Mouse (Mus musculus): ENCODE results near the gene Med8. TPM values are rescaled to one million over a fixed set of nuclear protein-coding genes. Genes with fewer than 3 reads are reported as not detected.

The Med8 gene
- total RNA-seq (2014; rRNA removed): 48.0 and 54.8 TPM in 2 replicates
- 90.1 and 95.7 TPM in 2 replicates for polyA plus RNA-seq (2015; fragmentation: Nextera tagmentation; extraction: Ambion mirVana)

GRCm38 (mm10) chr4:118409142-118409900 lies at the start of gene Med8, which contains the start of gene Szt2:
Gene Med8 (plus strand): TSS chr4:118409337.
Gene Szt2 (minus strand): TSS chr4:118409273.
- H3K27ac ChIP-seq (ENCODE audit: low read depth, low read length): peak within 1 kb of the TSS; percentile 67
- DNase-seq (ENCODE audit: low spot score): peak; percentile 95
- H3K4me1 ChIP-seq (ENCODE audit: insufficient read depth, low read length): peaks cover 7% of the 10 kb centered on the region
- peaks cover 30% of the 10 kb centered on the region for H3K36me3 ChIP-seq (ENCODE audit: insufficient read depth, low read length)
- H3K9ac ChIP-seq (replicated peaks; ENCODE audit: low read length, poor library complexity, severe bottlenecking): peak within 1 kb of the TSS; percentile 81
- ATAC-seq (ENCODE audit: low FRiP score): peak; percentile 94
- WGBS: under 1% methylated on average over 53 of the region's 53 CpGs
- no peaks in the 10 kb centered on the region for H3K9me3 ChIP-seq (ENCODE audit: low read length)
- peak within 1 kb of the TSS; percentile 79 for H3K4me2 ChIP-seq (ENCODE audit: low read depth, low read length, poor library complexity, severe bottlenecking)
- no peaks in the 10 kb centered on the region for H3K27me3 ChIP-seq (ENCODE audit: insufficient read depth, low read length)
- peak within 1 kb of the TSS; percentile 59 for H3K4me3 ChIP-seq (ENCODE audit: low read depth, low read length)
- no peak for TF ChIP-seq CTCF (IDR thresholded peaks at IDR 0.05)

GRCm38 (mm10) chr4:118359896-118360720 lies 49.0 kb upstream of the Med8 start:
- peak; percentile 73 for ATAC-seq (ENCODE audit: low FRiP score)
- TF ChIP-seq CTCF (IDR thresholded peaks at IDR 0.05): no peak
- 1% methylated on average over 54 of the region's 54 CpGs for WGBS

GRCm38 (mm10) chr4:118361451-118361850 lies 47.7 kb upstream of the Med8 start:
- Histone ChIP-seq H3K9me3 (ENCODE audit: low read length) (no peaks in the 10 kb centered on the region), H3K9ac (replicated peaks; ENCODE audit: low read length, poor library complexity, severe bottlenecking) (no peak overlapping the region), H3K4me3 (ENCODE audit: low read depth, low read length) (no peak overlapping the region), H3K27me3 (ENCODE audit: insufficient read depth, low read length) (no peaks in the 10 kb centered on the region), H3K4me2 (ENCODE audit: low read depth, low read length, poor library complexity, severe bottlenecking) (no peak overlapping the region), H3K36me3 (ENCODE audit: insufficient read depth, low read length) (peaks cover 45% of the 10 kb centered on the region), H3K27ac (ENCODE audit: low read depth, low read length) (no peak overlapping the region), H3K4me1 (ENCODE audit: insufficient read depth, low read length) (0 out of 2 replicates have a peak, but pooled peaks cover 3% of the 10 kb centered on the region)
- 83% methylated on average over 5 of the region's 5 CpGs for WGBS
- DNase-seq (ENCODE audit: low spot score): no peak
- ATAC-seq (ENCODE audit: low FRiP score): no peak
- no peak for TF ChIP-seq CTCF (IDR thresholded peaks at IDR 0.05)

More at GRCm38 (mm10) chr4:118359896-118360720, 49.0 kb upstream of the Med8 start:
- Histone ChIP-seq H3K4me1 (ENCODE audit: insufficient read depth, low read length) (0 out of 2 replicates have a peak, but pooled peaks cover 3% of the 10 kb centered on the region), H3K9ac (replicated peaks; ENCODE audit: low read length, poor library complexity, severe bottlenecking) (peak overlapping the region; percentile 80), H3K9me3 (ENCODE audit: low read length) (no peaks in the 10 kb centered on the region), H3K27me3 (ENCODE audit: insufficient read depth, low read length) (no peaks in the 10 kb centered on the region), H3K4me3 (ENCODE audit: low read depth, low read length) (peak overlapping the region; percentile 55), H3K27ac (ENCODE audit: low read depth, low read length) (peak overlapping the region; percentile 92), H3K4me2 (ENCODE audit: low read depth, low read length, poor library complexity, severe bottlenecking) (peak overlapping the region; percentile 94), H3K36me3 (ENCODE audit: insufficient read depth, low read length) (peaks cover 33% of the 10 kb centered on the region)
- peak; percentile 80 for DNase-seq (ENCODE audit: low spot score)

GRCm38 (mm10) chr4:118362879-118363278 lies 46.3 kb upstream of the Med8 start:
- Histone ChIP-seq H3K4me3 (ENCODE audit: low read depth, low read length) (no peak overlapping the region), H3K9ac (replicated peaks; ENCODE audit: low read length, poor library complexity, severe bottlenecking) (no peak overlapping the region), H3K4me2 (ENCODE audit: low read depth, low read length, poor library complexity, severe bottlenecking) (no peak overlapping the region), H3K4me1 (ENCODE audit: insufficient read depth, low read length) (0 out of 2 replicates have a peak, but pooled peaks cover 3% of the 10 kb centered on the region), H3K36me3 (ENCODE audit: insufficient read depth, low read length) (peaks cover 51% of the 10 kb centered on the region), H3K9me3 (ENCODE audit: low read length) (no peaks in the 10 kb centered on the region), H3K27ac (ENCODE audit: low read depth, low read length) (no peak overlapping the region), H3K27me3 (ENCODE audit: insufficient read depth, low read length) (no peaks in the 10 kb centered on the region)
- 97% methylated on average over 6 of the region's 6 CpGs for WGBS
- no peak for TF ChIP-seq CTCF (IDR thresholded peaks at IDR 0.05)
- no peak for ATAC-seq (ENCODE audit: low FRiP score)
- DNase-seq (ENCODE audit: low spot score): no peak

GRCm38 (mm10) chr4:118363985-118364384 lies 45.2 kb upstream of the Med8 start:
- Histone ChIP-seq H3K9me3 (ENCODE audit: low read length) (no peaks in the 10 kb centered on the region), H3K4me2 (ENCODE audit: low read depth, low read length, poor library complexity, severe bottlenecking) (no peak overlapping the region), H3K36me3 (ENCODE audit: insufficient read depth, low read length) (peaks cover 62% of the 10 kb centered on the region), H3K4me3 (ENCODE audit: low read depth, low read length) (no peak overlapping the region), H3K27ac (ENCODE audit: low read depth, low read length) (no peak overlapping the region), H3K27me3 (ENCODE audit: insufficient read depth, low read length) (no peaks in the 10 kb centered on the region), H3K4me1 (ENCODE audit: insufficient read depth, low read length) (0 out of 2 replicates have a peak, but pooled peaks cover 3% of the 10 kb centered on the region), H3K9ac (replicated peaks; ENCODE audit: low read length, poor library complexity, severe bottlenecking) (no peak overlapping the region)
- no peak for ATAC-seq (ENCODE audit: low FRiP score)
- no peak for DNase-seq (ENCODE audit: low spot score)
- WGBS: 93% methylated on average over 3 of the region's 3 CpGs
- TF ChIP-seq CTCF (IDR thresholded peaks at IDR 0.05): no peak
